Mouse (Mus musculus) lung, adult 2 months (tissue): ENCODE data around the gene Churc1.

Source experiments
- CTCF ChIP-seq: fragments of 200-500 bp; IDR thresholded peaks from 2 replicates; pipeline ENCODE4 v1.5.1; 2011; ENCODE audit warnings: mild to moderate bottlenecking, low read length, control low read depth; ENCODE audit not compliant: insufficient read depth
- POLR2A ChIP-seq: fragments of 200-500 bp; IDR thresholded peaks from 2 replicates; pipeline ENCODE4 v1.6.1; 2011; ENCODE audit warnings: low read depth, mild to moderate bottlenecking, control low read depth, low read length, borderline replicate concordance; ENCODE audit errors: extremely low read depth

DNA sequence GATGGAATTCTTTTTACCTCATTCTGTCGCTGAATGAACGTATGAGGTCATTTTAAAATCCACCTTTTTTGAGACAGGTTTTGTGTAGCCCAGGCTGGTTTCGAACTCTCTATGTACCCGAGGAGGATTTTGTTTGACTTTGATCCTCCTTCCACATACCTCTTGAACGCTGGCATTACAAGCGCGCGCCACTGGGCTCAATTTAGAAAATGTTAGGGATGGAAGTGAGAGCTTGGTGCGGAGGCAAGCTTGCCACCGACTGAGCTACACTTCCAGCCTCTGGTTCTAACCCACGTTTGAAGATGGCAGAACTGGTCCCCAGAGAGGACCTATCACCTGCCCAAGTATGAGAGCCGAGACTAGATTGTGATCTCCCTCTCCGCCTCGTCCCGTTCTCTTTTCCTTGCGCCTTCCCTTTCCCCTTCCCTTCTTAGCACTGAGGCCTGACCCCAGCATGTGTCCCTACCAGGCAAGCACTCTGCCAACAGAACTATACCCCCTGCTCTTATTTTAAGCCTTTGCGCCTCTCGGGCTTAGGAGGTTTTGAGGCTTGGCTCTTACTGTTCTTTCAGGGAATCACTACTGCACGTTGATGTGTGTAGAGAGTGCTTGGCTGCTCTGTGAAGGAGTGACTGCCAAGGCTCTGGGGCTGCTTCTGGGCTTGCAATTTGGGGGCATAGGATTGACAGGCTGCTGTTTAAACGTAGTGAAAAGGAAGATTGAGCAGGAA lies 728 bp downstream of the Churc1 start:
- TF ChIP-seq CTCF (no peak), POLR2A (no peak)
